Mouse (Mus musculus) heart, embryonic 12.5 days (tissue): ENCODE results near the gene Tppp. TPM values are rescaled to one million over a fixed set of nuclear protein-coding genes. Genes with fewer than 3 reads are reported as not detected.
A peak's percentile ranks its signal among the peaks of the same experiment; 100 is the strongest.
"Not testable (repeated sequence)": the region's sequence is repeated elsewhere in the genome, so short reads cannot be mapped to it uniquely, and the experiment has no call there.

Source experiments
- ATAC-seq: fragments of 200-750 bp; cut with Nextera tagmentation; 2 replicates; pipeline ENCODE4 v1.8.0; 2017; ENCODE audit warnings: moderate TSS enrichment, moderate library complexity; ENCODE audit not compliant: insufficient number of reproducible peaks, low FRiP score
- H3K27ac ChIP-seq: fragments of 300-500 bp; sonication (generic); 2 replicates; pipeline ENCODE4 v1.5.1; 2016; ENCODE audit warnings: mild to moderate bottlenecking, moderate library complexity; ENCODE audit not compliant: poor library complexity, severe bottlenecking
- H3K27me3 ChIP-seq: fragments of 300-500 bp; sonication (generic); replicated peaks from 2 replicates; pipeline ENCODE4 v1.6.1; 2016; ENCODE audit warnings: mild to moderate bottlenecking, moderate library complexity
- H3K36me3 ChIP-seq: fragments of 300-500 bp; sonication (generic); 2 replicates; pipeline ENCODE4 v1.6.1; 2016; ENCODE audit warnings: mild to moderate bottlenecking, moderate library complexity
- H3K4me1 ChIP-seq: fragments of 300-500 bp; sonication (generic); replicated peaks from 2 replicates; pipeline ENCODE4 v1.6.1; 2016; ENCODE audit warnings: mild to moderate bottlenecking
- H3K4me2 ChIP-seq: fragments of 300-500 bp; sonication (generic); 2 replicates; pipeline ENCODE4 v1.6.1; 2016; ENCODE audit warnings: mild to moderate bottlenecking, moderate library complexity
- H3K4me3 ChIP-seq: fragments of 300-500 bp; sonication (generic); 2 replicates; pipeline ENCODE4 v1.5.1; 2016; ENCODE audit warnings: mild to moderate bottlenecking
- H3K9ac ChIP-seq: fragments of 300-500 bp; sonication (generic); 2 replicates; pipeline ENCODE4 v1.6.1; 2016; ENCODE audit warnings: mild to moderate bottlenecking, moderate library complexity
- H3K9me3 ChIP-seq: fragments of 300-500 bp; sonication (generic); replicated peaks from 2 replicates; pipeline ENCODE4 v1.6.1; 2016; ENCODE audit warnings: mild to moderate bottlenecking, moderate library complexity
- WGBS: fragments of 180-500 bp; shearing (Covaris S2); methylation state at CpG from one replicate; pipeline ENCODE4 v1.1.7; 2016; 5-methylcytosine and 5-hydroxymethylcytosine counted together
- polyA plus RNA-seq: library from polyadenylated mRNA; unstranded; fragments of >200 nt; fragmentation: Nextera tagmentation; extraction: Ambion mirVana; gene quantifications from 2 replicates; pipeline ENCODE4 v1.2.1, GENCODE M21; 2016

Gene Tppp
- polyA plus RNA-seq, 1 experiment from 2014 or later, result 3.4 TPM

DNA sequence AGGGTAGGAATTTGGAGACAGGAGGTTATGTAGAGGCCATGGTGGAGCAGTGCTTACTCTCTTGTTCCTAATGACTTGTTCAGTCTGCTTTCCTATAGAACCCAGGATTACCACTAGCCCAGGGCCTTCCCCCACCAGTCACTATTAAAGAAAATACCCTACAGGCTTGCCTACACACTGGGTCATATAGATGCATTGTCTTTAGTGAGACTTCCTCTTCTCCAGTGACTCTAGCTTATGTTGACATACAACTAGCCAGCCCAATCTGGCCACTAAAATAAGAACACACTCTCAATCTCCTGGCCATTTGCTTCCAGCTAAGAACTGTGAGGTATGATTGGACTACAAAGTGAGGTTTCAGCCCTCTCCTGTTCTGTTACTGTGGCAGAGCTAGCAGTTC, 8.7 kb upstream of the Tppp start:
- Histone ChIP-seq H3K4me1 (0 out of 2 replicates have a peak, but pooled peaks cover 4% of the 10 kb centered on the region), H3K4me2 (no peak overlapping the region), H3K4me3 (no peak overlapping the region), H3K27me3 (no peaks in the 10 kb centered on the region), H3K27ac (no peak overlapping the region), H3K9me3 (no peaks in the 10 kb centered on the region), H3K9ac (no peak overlapping the region), H3K36me3 (no peaks in the 10 kb centered on the region)
- ATAC-seq, result no peak

DNA sequence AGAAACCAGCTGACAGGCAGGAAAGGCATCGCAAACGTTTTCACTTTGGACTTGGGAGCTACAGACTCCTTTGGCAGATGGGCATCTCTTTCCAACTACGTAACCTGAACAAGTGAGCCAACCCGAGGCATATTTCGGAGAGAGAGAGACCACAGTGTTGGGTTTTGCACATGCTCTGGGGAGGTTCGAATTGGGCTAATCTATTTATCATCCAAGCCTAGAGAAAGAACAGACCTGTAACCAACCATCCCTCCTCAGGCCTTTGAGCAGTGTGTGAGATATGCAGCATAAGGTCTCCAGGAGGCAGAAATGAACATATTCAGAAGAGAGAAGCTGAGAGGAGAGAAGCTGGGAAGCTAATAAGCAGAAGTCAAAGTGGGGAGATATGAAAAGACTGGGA, 8.2 kb upstream of the Tppp start:
- no peak for ATAC-seq
- no peaks in the 10 kb centered on the region for H3K36me3 ChIP-seq
- 74% methylated on average over 6 of the region's 6 CpGs for WGBS

GRCm38 (mm10) chr13:74001492-74001891, 7.7 kb upstream of the Tppp start:
- H3K9me3 ChIP-seq, result no peaks in the 10 kb centered on the region
- 68% methylated on average over 4 of the region's 4 CpGs for WGBS
- H3K4me1 ChIP-seq, result 0 out of 2 replicates have a peak, but pooled peaks cover 4% of the 10 kb centered on the region
- no peaks in the 10 kb centered on the region for H3K27me3 ChIP-seq
- no peak overlapping the region for H3K9ac ChIP-seq
- H3K4me3 ChIP-seq, result no peak overlapping the region
- H3K4me2 ChIP-seq, result no peak overlapping the region
- ATAC-seq, result no peak
- no peaks in the 10 kb centered on the region for H3K36me3 ChIP-seq
- H3K27ac ChIP-seq, result no peak overlapping the region

More for the DNA sequence above, 8.2 kb upstream of the Tppp start:
- no peak overlapping the region for H3K4me2 ChIP-seq
- H3K9ac ChIP-seq, result no peak overlapping the region
- H3K4me3 ChIP-seq, result no peak overlapping the region
- no peaks in the 10 kb centered on the region for H3K9me3 ChIP-seq
- no peak overlapping the region for H3K27ac ChIP-seq
- no peaks in the 10 kb centered on the region for H3K27me3 ChIP-seq
- 0 out of 2 replicates have a peak, but pooled peaks cover 4% of the 10 kb centered on the region for H3K4me1 ChIP-seq

DNA sequence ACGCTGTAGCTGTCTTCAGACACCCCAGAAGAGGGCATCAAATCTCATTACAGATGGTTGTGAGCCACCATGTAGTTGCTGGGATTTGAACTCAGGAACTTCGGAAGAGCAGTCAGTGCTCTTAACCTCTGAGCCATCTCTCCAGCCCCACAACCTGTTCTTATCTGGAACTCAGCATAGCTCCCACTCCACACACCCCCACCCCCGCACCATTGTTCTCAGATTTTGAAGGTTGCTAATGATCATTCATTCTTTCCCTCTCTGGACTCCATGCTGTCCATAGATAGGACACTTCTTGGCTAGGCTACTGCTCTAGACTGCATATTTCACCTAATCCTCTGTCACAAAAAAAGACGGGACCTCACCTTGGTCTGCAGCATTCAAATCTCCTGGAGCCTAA, 2.3 kb upstream of the Tppp start:
- WGBS, result 83% methylated on average over 4 of the region's 4 CpGs
- not testable (repeated sequence) for H3K9me3 ChIP-seq, H3K36me3 ChIP-seq, H3K4me2 ChIP-seq, H3K27ac ChIP-seq, H3K9ac ChIP-seq, H3K4me3 ChIP-seq, ATAC-seq
- Histone ChIP-seq H3K27me3 (peaks cover 11% of the 10 kb centered on the region), H3K4me1 (peaks cover 22% of the 10 kb centered on the region)

GRCm38 (mm10) chr13:74008216-74008615, 991 bp upstream of the Tppp start:
- Histone ChIP-seq H3K4me2 (peak overlapping the region; percentile 99), H3K4me3 (0 out of 2 replicates have a peak overlapping the region, but pooled peaks have one; percentile 52), H3K9ac (0 out of 2 replicates have a peak overlapping the region, but pooled peaks have one; percentile 63), H3K27me3 (peaks cover 13% of the 10 kb centered on the region), H3K4me1 (peaks cover 22% of the 10 kb centered on the region)
- ATAC-seq, H3K9me3 ChIP-seq, H3K36me3 ChIP-seq, H3K27ac ChIP-seq: not testable (repeated sequence)
- whole genome bisulfite sequencing, result 81% methylated on average over 2 of the region's 2 CpGs

DNA sequence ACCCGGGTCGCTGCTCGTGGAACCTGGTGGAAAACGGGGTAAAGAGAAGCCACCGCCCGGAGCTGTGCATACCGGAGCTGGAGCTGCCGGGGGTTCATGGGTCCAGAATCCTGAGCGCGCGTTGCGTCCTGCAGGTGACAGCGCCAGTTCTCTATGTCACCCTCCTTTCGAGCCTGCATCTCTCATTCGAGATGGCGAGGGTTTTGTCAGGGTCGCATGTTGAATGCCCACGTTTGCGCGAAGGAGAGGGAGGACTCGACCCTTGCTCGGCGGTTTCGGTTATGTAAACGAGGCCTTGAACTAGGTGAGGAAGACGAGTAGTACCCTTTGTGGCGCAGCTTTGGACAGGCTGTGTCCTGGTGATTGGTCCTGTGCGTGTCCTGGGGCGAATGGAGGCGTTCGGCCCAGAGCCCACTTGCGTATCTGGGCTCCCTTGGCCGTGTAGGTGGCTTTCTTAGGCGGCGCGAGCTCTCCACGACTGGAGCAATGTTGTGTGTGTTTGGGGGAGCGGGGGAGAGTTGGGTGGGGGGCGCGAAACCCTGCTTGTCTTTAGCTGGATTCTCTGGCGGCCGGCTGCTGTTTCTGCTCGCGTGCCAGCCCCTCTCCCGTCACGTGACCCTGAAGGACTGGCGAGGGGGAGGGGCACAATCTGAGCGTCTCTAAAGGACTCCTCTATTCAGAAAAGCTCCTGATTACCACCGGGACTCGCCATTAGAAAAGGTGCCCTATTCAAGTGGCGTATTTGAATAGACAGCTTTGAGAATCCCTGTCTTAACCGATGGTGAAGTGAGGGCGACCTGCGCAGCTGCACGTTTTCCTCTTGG, 796 bp downstream of the Tppp start:
- Histone ChIP-seq H3K9me3 (no peaks in the 10 kb centered on the region), H3K4me2 (peak overlapping the region; percentile 99), H3K27me3 (peaks cover 13% of the 10 kb centered on the region), H3K27ac (no peak overlapping the region), H3K36me3 (no peaks in the 10 kb centered on the region), H3K4me1 (peaks cover 24% of the 10 kb centered on the region), H3K9ac (peak overlapping the region; percentile 71), H3K4me3 (peak overlapping the region; percentile 52)
- peak; percentile 12; the same call in 1 of the 2 replicates for ATAC-seq
- WGBS, result under 1% methylated on average over 55 of the region's 55 CpGs

DNA sequence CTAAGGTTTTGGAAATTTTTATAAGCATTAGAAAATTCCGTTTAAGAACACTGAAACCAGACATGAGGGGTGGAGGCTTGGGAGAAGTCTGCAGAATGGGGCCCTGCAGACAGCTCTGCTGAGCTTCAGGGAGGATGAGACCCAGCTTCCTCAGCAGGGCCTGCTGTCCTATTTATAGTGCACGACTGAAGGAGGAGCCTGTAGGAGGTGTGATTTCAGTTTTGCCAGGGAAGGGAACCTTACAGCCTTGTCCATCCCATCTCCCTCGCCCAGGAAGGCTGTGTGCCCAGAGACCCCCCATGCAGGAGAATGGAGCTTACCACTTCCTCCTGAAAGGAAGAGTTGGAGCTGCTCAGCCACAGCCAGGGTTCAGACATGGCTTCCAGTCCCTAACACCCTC, 1.5 kb downstream of the Tppp start:
- Histone ChIP-seq H3K4me3 (peak overlapping the region; percentile 52), H3K27ac (no peak overlapping the region), H3K36me3 (no peaks in the 10 kb centered on the region), H3K9me3 (no peaks in the 10 kb centered on the region), H3K4me2 (peak overlapping the region; percentile 99), H3K27me3 (peaks cover 13% of the 10 kb centered on the region), H3K9ac (no peak overlapping the region), H3K4me1 (peaks cover 24% of the 10 kb centered on the region)
- no peak for ATAC-seq
- 15% methylated on average over 3 of the region's 3 CpGs for WGBS

DNA sequence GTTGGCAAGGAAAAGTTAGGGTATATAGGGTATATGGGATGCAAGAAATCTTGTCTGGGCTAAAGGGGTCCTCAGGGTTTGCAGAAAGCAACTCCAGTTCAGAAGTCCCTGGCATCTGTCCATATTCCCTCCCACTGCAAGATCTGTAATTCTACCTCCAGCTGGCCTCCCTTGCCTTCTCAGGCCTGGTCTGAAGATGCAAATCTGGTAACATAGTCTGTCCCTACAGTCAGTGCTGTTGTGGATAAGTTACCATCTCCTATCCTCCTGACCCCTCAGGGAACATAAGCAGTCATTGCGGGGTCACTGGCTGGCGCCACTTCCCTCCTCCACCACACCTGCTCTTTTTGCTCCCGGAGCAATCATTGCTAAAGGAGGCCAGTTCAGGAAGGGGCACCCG, 6.7 kb downstream of the Tppp start:
- H3K4me1 ChIP-seq, result peaks cover 11% of the 10 kb centered on the region
- H3K9ac ChIP-seq, result no peak overlapping the region
- 75% methylated on average over 4 of the region's 4 CpGs for WGBS
- H3K36me3 ChIP-seq, result no peaks in the 10 kb centered on the region
- H3K4me2 ChIP-seq, result no peak overlapping the region
- H3K27me3 ChIP-seq, result peaks cover 11% of the 10 kb centered on the region
- no peak for ATAC-seq
- H3K4me3 ChIP-seq, result no peak overlapping the region
- H3K9me3 ChIP-seq, result no peaks in the 10 kb centered on the region
- no peak overlapping the region for H3K27ac ChIP-seq

DNA sequence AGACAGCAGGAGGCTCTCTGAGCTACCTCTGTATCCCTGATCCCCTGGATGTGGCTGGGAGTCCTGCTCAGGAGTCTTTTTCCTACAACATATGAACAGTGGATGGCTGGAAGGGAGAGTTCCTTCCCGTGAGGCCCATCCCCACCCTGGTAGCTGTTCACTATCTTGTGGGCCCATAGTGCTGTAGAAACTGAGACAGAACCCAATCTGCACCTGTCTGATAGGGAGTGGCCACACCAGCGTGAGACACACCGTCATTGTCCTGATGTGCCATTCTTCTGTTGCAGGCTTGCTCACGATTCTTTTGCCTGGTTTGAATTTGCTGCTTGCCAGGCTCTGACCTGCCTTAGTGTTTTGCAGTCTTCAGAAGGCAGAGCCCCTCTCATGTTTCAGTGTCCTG, 8.2 kb downstream of the Tppp start:
- no peak overlapping the region for H3K9ac ChIP-seq
- H3K36me3 ChIP-seq, result no peaks in the 10 kb centered on the region
- H3K9me3 ChIP-seq, result no peaks in the 10 kb centered on the region
- 0 out of 2 replicates have a peak, but pooled peaks cover 5% of the 10 kb centered on the region for H3K4me1 ChIP-seq
- 68% methylated on average over 4 of the region's 4 CpGs for WGBS
- no peak overlapping the region for H3K4me2 ChIP-seq
- no peaks in the 10 kb centered on the region for H3K27me3 ChIP-seq
- no peak for ATAC-seq
- no peak overlapping the region for H3K27ac ChIP-seq
- H3K4me3 ChIP-seq, result no peak overlapping the region

DNA sequence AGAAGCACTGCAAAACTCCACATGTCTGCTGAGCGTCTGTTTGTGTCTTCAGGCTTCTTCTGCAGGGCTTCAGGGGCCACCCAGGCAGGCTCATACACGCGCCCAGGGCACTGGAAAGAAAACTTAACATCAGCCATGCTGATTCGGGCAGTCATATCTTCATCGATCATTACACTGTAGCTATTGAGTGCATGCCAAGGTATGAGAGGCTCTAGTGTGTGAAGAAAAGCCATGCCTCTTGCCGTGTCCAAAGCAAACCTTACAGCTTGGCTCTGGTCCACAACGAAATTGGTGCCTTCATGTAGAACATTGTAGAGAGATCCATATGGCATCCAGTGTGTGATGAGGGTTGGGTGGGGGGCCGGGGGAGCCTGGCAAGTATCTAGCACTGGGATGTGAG, 9.8 kb downstream of the Tppp start:
- not testable (repeated sequence) for ATAC-seq, H3K27ac ChIP-seq, H3K9me3 ChIP-seq, H3K27me3 ChIP-seq, H3K36me3 ChIP-seq, H3K9ac ChIP-seq, H3K4me3 ChIP-seq, H3K4me2 ChIP-seq, H3K4me1 ChIP-seq
- WGBS, result 81% methylated on average over 8 of the region's 8 CpGs

DNA sequence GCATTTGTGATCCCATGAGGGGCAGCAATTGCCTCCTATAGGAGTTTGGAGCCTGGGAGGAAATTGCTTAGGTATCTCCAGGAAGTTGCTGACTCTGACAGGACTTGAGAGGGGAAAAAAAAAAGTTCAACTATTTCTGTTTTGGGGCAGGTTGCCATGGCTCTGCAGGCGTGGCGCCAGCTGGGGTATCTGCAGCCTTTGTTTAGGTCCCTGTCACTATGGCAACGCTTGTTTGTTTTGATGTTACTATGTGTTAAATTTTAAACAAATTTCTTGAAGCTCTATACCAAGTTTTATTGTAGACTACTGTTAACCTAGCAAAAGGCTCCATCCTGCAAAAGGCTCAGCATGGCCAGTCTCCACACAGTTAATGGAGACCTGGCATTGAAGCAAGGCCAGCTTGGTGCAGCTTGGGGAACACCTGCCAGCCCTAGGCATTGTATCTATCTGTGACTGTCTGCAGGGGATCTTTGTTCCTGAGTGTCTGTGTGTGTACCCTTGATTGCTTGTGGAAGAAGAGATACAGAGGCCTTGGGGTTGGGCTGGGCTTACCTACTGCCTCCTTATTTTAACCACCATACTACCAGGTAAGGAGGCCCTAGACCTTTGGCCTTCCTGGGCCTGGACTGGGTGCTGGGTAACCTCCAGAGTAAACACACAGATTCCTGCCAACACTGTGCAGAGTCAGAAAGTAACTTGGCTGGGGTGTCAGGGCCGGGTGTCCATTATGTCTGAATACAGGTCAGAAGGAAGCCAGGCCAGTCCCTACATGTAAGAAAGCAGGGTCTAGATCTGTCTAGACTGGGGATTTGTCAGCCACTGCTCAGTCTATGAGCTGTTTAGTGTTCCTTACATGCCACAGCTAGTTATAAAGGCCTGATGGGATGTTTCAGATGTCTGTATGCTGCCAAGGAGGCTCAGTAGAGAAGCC, 16.2 kb downstream of the Tppp start:
- H3K9me3 ChIP-seq, result no peaks in the 10 kb centered on the region
- H3K36me3 ChIP-seq, result no peaks in the 10 kb centered on the region
- ATAC-seq, result peak; percentile 26; the same call in 1 of the 2 replicates
- no peaks in the 10 kb centered on the region for H3K27me3 ChIP-seq
- no peak overlapping the region for H3K4me3 ChIP-seq
- H3K4me2 ChIP-seq, result no peak overlapping the region
- H3K27ac ChIP-seq, result 0 out of 2 replicates have a peak overlapping the region, but pooled peaks have one; percentile 12
- WGBS, result 59% methylated on average over 4 of the region's 4 CpGs
- H3K9ac ChIP-seq, result no peak overlapping the region
- H3K4me1 ChIP-seq, result peaks cover 26% of the 10 kb centered on the region
